Mouse (Mus musculus): ENCODE results near the gene Zfp791. TPM values are rescaled to one million over a fixed set of nuclear protein-coding genes. Genes with fewer than 3 reads are reported as not detected.

Zfp791 gene
- total RNA-seq, 1 experiment, result 1.0 TPM

GRCm38 (mm10) chr8:85090856-85091255 is 32.0 kb downstream of the Zfp791 start:
- Histone ChIP-seq H3K9me3 (ENCODE audit: control insufficient read depth, insufficient read depth, low read depth, low read length) (no peaks in the 10 kb centered on the region), H3K36me3 (ENCODE audit: control insufficient read depth, insufficient read depth, low read length, poor library complexity, severe bottlenecking) (peaks cover 15% of the 10 kb centered on the region; the same call in 1 of the 2 replicates)
- in situ Hi-C loops (cut with MboI; ENCODE audit: low sequenced_read_pairs in 2 of 2, unreplicated experiment in 2 of 2), result no loop called here

GRCm38 (mm10) chr8:85088771-85089170 is 34.1 kb downstream of the Zfp791 start:
- no peak overlapping the region for H3K27ac ChIP-seq (ENCODE audit: insufficient read depth, low read depth, low read length, poor library complexity, severe bottlenecking)
- no peak overlapping the region for H3K4me3 ChIP-seq (ENCODE audit: insufficient read depth in 1 of 2, low read depth in 1 of 2, low read length in 2 of 2, poor library complexity in 1 of 2, severe bottlenecking in 1 of 2)
- DNase-seq (ENCODE audit: low read depth, low spot score), result no peak
- H3K9ac ChIP-seq (ENCODE audit: insufficient read depth, low read depth, low read length, poor library complexity, severe bottlenecking), result no peak overlapping the region
- peaks cover 5% of the 10 kb centered on the region; the same call in 1 of the 2 replicates for H3K36me3 ChIP-seq (ENCODE audit: control insufficient read depth, insufficient read depth, low read length, poor library complexity, severe bottlenecking)
- in situ Hi-C loops (cut with MboI; ENCODE audit: low sequenced_read_pairs in 2 of 2, unreplicated experiment in 2 of 2), result no loop called here
- TF ChIP-seq ZC3H11A (IDR thresholded peaks at IDR 0.05; ENCODE audit: borderline replicate concordance, low read depth, low read length), result no peak
- no peak for TF ChIP-seq CHD2 (IDR thresholded peaks at IDR 0.05; ENCODE audit: low read depth, low read length)
- TF ChIP-seq HCFC1 (IDR thresholded peaks at IDR 0.05; ENCODE audit: borderline replicate concordance, insufficient read depth, low read length), result no peak
- TF ChIP-seq ZNF384 (IDR thresholded peaks at IDR 0.05; ENCODE audit: low read depth, low read length), result no peak
- TF ChIP-seq MAFK (IDR thresholded peaks at IDR 0.05; ENCODE audit: insufficient read depth, low read depth, low read length), result no peak
- H3K4me1 ChIP-seq (ENCODE audit: control insufficient read depth in 2 of 2, insufficient read depth in 2 of 2, low read length in 2 of 2, poor library complexity in 1 of 2), result peaks cover 0 to 12% of the 10 kb centered on the region in 2 experiments; a peak in 1 of 4 replicates
- H3K9me3 ChIP-seq (ENCODE audit: control insufficient read depth, insufficient read depth, low read depth, low read length), result no peaks in the 10 kb centered on the region

More at GRCm38 (mm10) chr8:85090856-85091255, 32.0 kb downstream of the Zfp791 start:
- no peak overlapping the region for H3K9ac ChIP-seq (ENCODE audit: insufficient read depth, low read depth, low read length, poor library complexity, severe bottlenecking)
- TF ChIP-seq ZNF384 (IDR thresholded peaks at IDR 0.05; ENCODE audit: low read depth, low read length) (no peak), HCFC1 (IDR thresholded peaks at IDR 0.05; ENCODE audit: borderline replicate concordance, insufficient read depth, low read length) (no peak), MAFK (IDR thresholded peaks at IDR 0.05; ENCODE audit: insufficient read depth, low read depth, low read length) (no peak), CHD2 (IDR thresholded peaks at IDR 0.05; ENCODE audit: low read depth, low read length) (no peak), ZC3H11A (IDR thresholded peaks at IDR 0.05; ENCODE audit: borderline replicate concordance, low read depth, low read length) (no peak)
- peaks cover 0 to 9% of the 10 kb centered on the region in 2 experiments; a peak in 1 of 4 replicates for H3K4me1 ChIP-seq (ENCODE audit: control insufficient read depth in 2 of 2, insufficient read depth in 2 of 2, low read length in 2 of 2, poor library complexity in 1 of 2)
- H3K4me3 ChIP-seq (ENCODE audit: insufficient read depth in 1 of 2, low read depth in 1 of 2, low read length in 2 of 2, poor library complexity in 1 of 2, severe bottlenecking in 1 of 2), result no peak overlapping the region
- no peak overlapping the region for H3K27ac ChIP-seq (ENCODE audit: insufficient read depth, low read depth, low read length, poor library complexity, severe bottlenecking)
- DNase-seq (ENCODE audit: low read depth, low spot score), result no peak

GRCm38 (mm10) chr8:85086238-85086637 is 36.7 kb downstream of the Zfp791 start:
- H3K4me3 ChIP-seq (ENCODE audit: insufficient read depth in 1 of 2, low read depth in 1 of 2, low read length in 2 of 2, poor library complexity in 1 of 2, severe bottlenecking in 1 of 2), result no peak overlapping the region
- H3K36me3 ChIP-seq (ENCODE audit: control insufficient read depth, insufficient read depth, low read length, poor library complexity, severe bottlenecking), result peaks cover 3% of the 10 kb centered on the region; the same call in 1 of the 2 replicates
- H3K4me1 ChIP-seq (ENCODE audit: control insufficient read depth in 2 of 2, insufficient read depth in 2 of 2, low read length in 2 of 2, poor library complexity in 1 of 2), result peaks cover 2 to 12% of the 10 kb centered on the region in 2 experiments; a peak in 3 of 4 replicates
- TF ChIP-seq ZC3H11A (IDR thresholded peaks at IDR 0.05; ENCODE audit: borderline replicate concordance, low read depth, low read length) (no peak), MAFK (IDR thresholded peaks at IDR 0.05; ENCODE audit: insufficient read depth, low read depth, low read length) (no peak), ZNF384 (IDR thresholded peaks at IDR 0.05; ENCODE audit: low read depth, low read length) (no peak), HCFC1 (IDR thresholded peaks at IDR 0.05; ENCODE audit: borderline replicate concordance, insufficient read depth, low read length) (no peak)
- no peak overlapping the region for H3K9ac ChIP-seq (ENCODE audit: insufficient read depth, low read depth, low read length, poor library complexity, severe bottlenecking)
- H3K27ac ChIP-seq (ENCODE audit: insufficient read depth, low read depth, low read length, poor library complexity, severe bottlenecking), result no peak overlapping the region
- DNase-seq (ENCODE audit: low read depth, low spot score), result no peak
- in situ Hi-C loops (cut with MboI; ENCODE audit: low sequenced_read_pairs in 2 of 2, unreplicated experiment in 2 of 2), result no loop called here
- no peaks in the 10 kb centered on the region for H3K9me3 ChIP-seq (ENCODE audit: control insufficient read depth, insufficient read depth, low read depth, low read length)

GRCm38 (mm10) chr8:85084633-85085032 is 38.3 kb downstream of the Zfp791 start:
- Histone ChIP-seq H3K4me1 (ENCODE audit: control insufficient read depth in 2 of 2, insufficient read depth in 2 of 2, low read length in 2 of 2, poor library complexity in 1 of 2) (peaks cover 2 to 10% of the 10 kb centered on the region in 2 experiments; a peak in 3 of 4 replicates), H3K27ac (ENCODE audit: insufficient read depth, low read depth, low read length, poor library complexity, severe bottlenecking) (no peak overlapping the region), H3K36me3 (ENCODE audit: control insufficient read depth, insufficient read depth, low read length, poor library complexity, severe bottlenecking) (peaks cover 3% of the 10 kb centered on the region; the same call in 1 of the 2 replicates), H3K9me3 (ENCODE audit: control insufficient read depth, insufficient read depth, low read depth, low read length) (no peaks in the 10 kb centered on the region), H3K4me3 (ENCODE audit: insufficient read depth in 1 of 2, low read depth in 1 of 2, low read length in 2 of 2, poor library complexity in 1 of 2, severe bottlenecking in 1 of 2) (no peak overlapping the region), H3K9ac (ENCODE audit: insufficient read depth, low read depth, low read length, poor library complexity, severe bottlenecking) (no peak overlapping the region)
- in situ Hi-C loops (cut with MboI; ENCODE audit: low sequenced_read_pairs in 2 of 2, unreplicated experiment in 2 of 2), result no loop called here
- no peak for DNase-seq (ENCODE audit: low read depth, low spot score)
- TF ChIP-seq MAFK (IDR thresholded peaks at IDR 0.05; ENCODE audit: insufficient read depth, low read depth, low read length) (no peak), HCFC1 (IDR thresholded peaks at IDR 0.05; ENCODE audit: borderline replicate concordance, insufficient read depth, low read length) (no peak)
